19 mouse cellular contexts compared by ENCODE assay signal in the genomic region with DNA sequence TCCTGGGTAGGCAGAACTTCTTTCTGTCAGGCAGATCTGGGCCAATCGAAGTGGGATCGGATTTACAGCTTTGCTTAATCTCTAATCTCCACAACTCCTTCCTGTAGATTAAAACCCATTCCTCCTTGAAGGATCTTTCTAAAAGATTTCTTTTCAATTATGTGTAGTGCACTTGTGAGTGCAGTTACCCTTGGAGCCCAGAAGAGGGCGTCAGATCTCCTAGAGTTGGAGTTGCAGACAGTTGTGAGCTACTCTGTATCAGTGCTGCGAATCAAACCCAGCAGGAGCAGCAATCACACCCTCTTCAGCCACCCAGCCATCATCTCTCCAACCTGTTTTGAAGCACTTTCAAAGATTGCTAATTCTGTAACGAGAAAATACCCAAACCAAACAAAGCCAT. TPM values are rescaled to one million over a fixed set of nuclear protein-coding genes. Genes with fewer than 3 reads are reported as not detected.
DNase-seq lines count a peak whose midpoint lies in the region; ATAC-seq and TF ChIP-seq lines count a peak whose summit lies in the region.
"Had no signal": no experiment of that assay in that cellular context is flagged by ENCODE, and none has a peak within 500 bp of the region (broad histone marks: within the 10 kb centered on the region; RNA-seq: fewer than 3 reads in every experiment).

No protein-coding gene starts in this region.

- 89% methylated on average over 5 of the region's 5 CpGs for WGBS in macrophage (ENCODE audit: missing documents)

- TF ChIP-seq CTCF in layer of hippocampus, adult 2 months (conservative IDR thresholded peaks at IDR 0.05), result peak; percentile 34
- TF ChIP-seq CTCF in E14TG2a.4 (conservative IDR thresholded peaks at IDR 0.05; ENCODE audit: low read length) (peak; percentile 52), Patski (IDR thresholded peaks at IDR 0.05) (peak; percentile 42)

- CTCF ChIA-PET in Patski (lab: Charles Lee), result interaction anchor here (0.8 to 1.0 kb wide), 2 partner anchors 9 to 15 kb away, joined by 3 read pairs; no protein-coding TSS in a partner anchor

- H3K27me3 ChIP-seq in E14TG2a.4 (ENCODE audit: insufficient read depth, low read length) (no peaks in the 10 kb centered on the region), Patski (no peaks in the 10 kb centered on the region)
- H3K27me3 ChIP-seq: CH12.LX; embryonic facial prominence, embryonic 12.5 days; forebrain, embryonic 15.5 days; heart, embryonic 12.5 days had no signal

- intact Hi-C loops in left cerebral cortex, postnatal 36 days (cut with DNase I), result no loop called here

- no peak overlapping the region for H3K27ac ChIP-seq in layer of hippocampus, adult 2 months
- H3K27ac ChIP-seq in macrophage, result peak overlapping the region; percentile 61
- H3K27ac ChIP-seq: embryonic facial prominence, embryonic 12.5 days; forebrain, embryonic 15.5 days; hindbrain, embryonic 10.5 days; hindbrain, embryonic 14.5 days had no signal

- no peak for ATAC-seq in Patski
- ATAC-seq: forebrain, embryonic 15.5 days had no signal

- no peak for DNase-seq in layer of hippocampus, adult 2 months (ENCODE audit: low spot score in 2 of 2)
- no peak for DNase-seq in layer of hippocampus, postnatal 25 days (ENCODE audit: extremely low spot score in 1 of 2, low spot score in 1 of 2)
- no peak for DNase-seq in Patski (ENCODE audit: low read depth, low spot score)
- no peak for DNase-seq in adrenal gland, adult (ENCODE audit: inconsistent age in 2 of 2, low spot score in 1 of 2)
- no peak for DNase-seq in left cerebral cortex, postnatal 36 days (ENCODE audit: low spot score in 2 of 2)
- DNase-seq: adrenal gland, adult 8-10 months; adrenal gland, postnatal 36 days; cerebellum, adult 11 months; cerebellum, adult 8-10 months; cerebellum, postnatal 25 days; heart, adult 18-20 months had no signal

- H3K4me1 ChIP-seq in E14TG2a.4 (replicated peaks; ENCODE audit: low read depth, low read length), result no peaks in the 10 kb centered on the region
- H3K4me1 ChIP-seq: embryonic facial prominence, embryonic 12.5 days; forebrain, embryonic 15.5 days; heart, embryonic 12.5 days; hindbrain, embryonic 10.5 days had no signal

- POLR2A ChIA-PET in Patski (lab: Charles Lee), result no interaction called here

- in situ Hi-C loops in Patski (cut with MboI; ENCODE audit: low pct_unique_long_range_greater_than_20kb), result loop anchor here (25.0 kb wide), 1 partner anchor 233 kb away; no protein-coding TSS in a partner anchor

- H3K36me3 ChIP-seq in E14TG2a.4 (ENCODE audit: insufficient read depth, low read length), result no peaks in the 10 kb centered on the region
- no peaks in the 10 kb centered on the region for H3K36me3 ChIP-seq in macrophage (ENCODE audit: inconsistent target)
- H3K36me3 ChIP-seq: embryonic facial prominence, embryonic 12.5 days; forebrain, embryonic 15.5 days; heart, embryonic 12.5 days; hindbrain, embryonic 10.5 days had no signal

- no peak overlapping the region for H3K4me3 ChIP-seq in layer of hippocampus, adult 2 months
- H3K4me3 ChIP-seq in E14TG2a.4 (replicated peaks; ENCODE audit: low read length) (no peak overlapping the region), macrophage (ENCODE audit: inconsistent target) (no peak overlapping the region)
- H3K4me3 ChIP-seq: embryonic facial prominence, embryonic 12.5 days; forebrain, embryonic 15.5 days; heart, embryonic 12.5 days; hindbrain, embryonic 10.5 days had no signal

- no peaks in the 10 kb centered on the region for H3K79me2 ChIP-seq in macrophage (ENCODE audit: inconsistent target)

- H3K9me3 ChIP-seq in E14TG2a.4 (ENCODE audit: low read length), result peaks cover 7% of the 10 kb centered on the region; the same call in 1 of the 2 replicates
- H3K9me3 ChIP-seq: embryonic facial prominence, embryonic 12.5 days; forebrain, embryonic 15.5 days; hindbrain, embryonic 10.5 days had no signal

RNA-seq across cellular contexts. Expression of a gene that starts 26.9 kb away (rescaled TPM):
- 10 to 100 TPM; 23.3 to 23.6 TPM for total RNA-seq in layer of hippocampus, adult 2 months (2021)
- total RNA-seq in layer of hippocampus, postnatal 25 days (2021), result 10 to 100 TPM; 23.5 to 28.0 TPM
- polyA plus RNA-seq in Patski (2021) (31.7 TPM), macrophage (2018) (1.1 to 6.4 TPM (median 4.0 TPM) in 3 replicates)
- total RNA-seq in macrophage (2018; cell fraction: chromatin; rRNA removed), result 10 to 100 TPM in 2 of 26 experiments, 1 to 10 TPM in 19, under 1 TPM in 5; 0.65 to 14.1 (median 3.8) TPM
- total RNA-seq in macrophage (2018; cell fraction: cytosol; rRNA removed), result 1 to 10 TPM in 25 of 26 experiments, under 1 TPM in 1; 0.84 to 9.4 (median 3.3) TPM
- 10 to 100 TPM in 4 of 26 experiments, 1 to 10 TPM in 22; 1.4 to 14.7 (median 3.7) TPM for total RNA-seq in macrophage (2018; cell fraction: nucleus; rRNA removed)
- total RNA-seq in left cerebral cortex, postnatal 36 days (2021), result 10 to 100 TPM; 47.5 to 52.3 TPM

RNA-seq across cellular contexts. Expression of a gene that starts 53.4 kb away (rescaled TPM):
- 10 to 100 TPM; 42.0 to 46.7 TPM for total RNA-seq in layer of hippocampus, adult 2 months (2021)
- 10 to 100 TPM; 46.3 to 48.7 TPM for total RNA-seq in layer of hippocampus, postnatal 25 days (2021)
- polyA plus RNA-seq in Patski (2021), result 36.5 TPM
- total RNA-seq in macrophage (2018; cell fraction: chromatin; rRNA removed), result 10 to 100 TPM in 7 of 26 experiments, 1 to 10 TPM in 19; 2.7 to 14.2 (median 7.3) TPM
- 10 to 100 TPM; 34.8 to 65.9 (median 48.5) TPM for total RNA-seq in macrophage (2018; cell fraction: cytosol; rRNA removed)
- 10 to 100 TPM in 25 of 26 experiments, 1 to 10 TPM in 1; 9.8 to 44.6 (median 27.6) TPM for total RNA-seq in macrophage (2018; cell fraction: nucleus; rRNA removed)
- 27.9 to 70.5 TPM (median 53.3 TPM) in 3 replicates for polyA plus RNA-seq in macrophage (2018)
- total RNA-seq in left cerebral cortex, postnatal 36 days (2021), result 10 to 100 TPM; 41.9 to 44.7 TPM
